Mouse (Mus musculus) T-helper 17 cell (primary cell): ENCODE measurements around the gene Treh.
"Not testable (repeated sequence)": the region's sequence is repeated elsewhere in the genome, so short reads cannot be mapped to it uniquely, and the experiment has no call there.

Source experiments
- in situ Hi-C, 2 experiments: fragments of 300-600 bp; cut with MboI, MseI; formaldehyde crosslinking; loops; 1 replicate in 1 of 2; 2 replicates in 1 of 2; pipeline ENCODE4 v1.15.1; 2025; ENCODE audit warnings: high pct_unique_total_duplicates in 2 of 2

The Treh gene

GRCm38 (mm10) chr9:44673005-44673404, at the start of gene Treh:
Gene Treh, plus strand, starts transcription at chr9:44673233.
- in situ Hi-C loops = loop anchor here in 1 of 2 experiments (10.0 kb wide), 1 partner anchor 442 kb away; the partner anchor contains the start of gene Scn2b

- in situ Hi-C loops = no loop called here
Measured at GRCm38 (mm10) chr9:44624390-44624789, 48.6 kb upstream of the Treh start.

- in situ Hi-C loops = no loop called here
Measured at GRCm38 (mm10) chr9:44626268-44626667, 46.8 kb upstream of the Treh start.

GRCm38 (mm10) chr9:44637551-44638169, 35.4 kb upstream of the Treh start:
- in situ Hi-C loops = no loop called here

- in situ Hi-C loops = not testable (repeated sequence)
Measured at GRCm38 (mm10) chr9:44638726-44639125, 34.3 kb upstream of the Treh start.

- in situ Hi-C loops = not testable (repeated sequence)
Measured at GRCm38 (mm10) chr9:44640028-44640427, 33.0 kb upstream of the Treh start.

- in situ Hi-C loops = no loop called here
Measured at GRCm38 (mm10) chr9:44640646-44641357, 32.2 kb upstream of the Treh start.

- in situ Hi-C loops = no loop called here
Measured at GRCm38 (mm10) chr9:44641616-44642015, 31.4 kb upstream of the Treh start.

GRCm38 (mm10) chr9:44643103-44643502, 29.9 kb upstream of the Treh start:
- in situ Hi-C loops = no loop called here

GRCm38 (mm10) chr9:44644186-44644585, 28.8 kb upstream of the Treh start:
- in situ Hi-C loops = no loop called here

- in situ Hi-C loops = loop anchor here in 1 of 2 experiments (5.0 kb wide), 2 partner anchors 42 to 138 kb away; no protein-coding TSS in a partner anchor
Measured at GRCm38 (mm10) chr9:44645481-44645880, 27.6 kb upstream of the Treh start.

- in situ Hi-C loops = loop anchor here in 1 of 2 experiments (5.0 kb wide), 2 partner anchors 41 to 139 kb away; no protein-coding TSS in a partner anchor
Measured at GRCm38 (mm10) chr9:44645924-44646323, 27.1 kb upstream of the Treh start.

- in situ Hi-C loops = loop anchor here in 1 of 2 experiments (5.0 kb wide), 2 partner anchors 41 to 139 kb away; no protein-coding TSS in a partner anchor
Measured at GRCm38 (mm10) chr9:44646366-44646765, 26.7 kb upstream of the Treh start.

- in situ Hi-C loops = loop anchor here in 1 of 2 experiments (5.0 kb wide), 2 partner anchors 40 to 140 kb away; no protein-coding TSS in a partner anchor
Measured at GRCm38 (mm10) chr9:44647026-44647425, 26.0 kb upstream of the Treh start.

GRCm38 (mm10) chr9:44647656-44648055, 25.4 kb upstream of the Treh start:
- in situ Hi-C loops = loop anchor here in 1 of 2 experiments (5.0 kb wide), 2 partner anchors 40 to 140 kb away; no protein-coding TSS in a partner anchor

GRCm38 (mm10) chr9:44648881-44649281, 24.2 kb upstream of the Treh start:
- in situ Hi-C loops = loop anchor here in 1 of 2 experiments (5.0 kb wide), 2 partner anchors 38 to 142 kb away; no protein-coding TSS in a partner anchor

- in situ Hi-C loops = no loop called here
Measured at GRCm38 (mm10) chr9:44652027-44652426, 21.0 kb upstream of the Treh start.

- in situ Hi-C loops = no loop called here
Measured at GRCm38 (mm10) chr9:44653896-44654295, 19.1 kb upstream of the Treh start.

GRCm38 (mm10) chr9:44655098-44656066, 17.7 kb upstream of the Treh start:
- in situ Hi-C loops = no loop called here

- in situ Hi-C loops = no loop called here
Measured at GRCm38 (mm10) chr9:44663706-44664105, 9.3 kb upstream of the Treh start.

- in situ Hi-C loops = loop anchor here in 1 of 2 experiments (10.0 kb wide), 1 partner anchor 443 kb away; the partner anchor contains the start of gene Scn2b
Measured at GRCm38 (mm10) chr9:44671416-44671815, 1.6 kb upstream of the Treh start.
